Mouse (Mus musculus) ovary, postnatal 36 days (tissue): ENCODE data around the gene Tnfsf10.

Experiments
- DNase-seq: peaks from one replicate; pipeline ENCODE4 v3.0.0; 2022; ENCODE audit warnings: low spot score, mixed read lengths

The Tnfsf10 gene

GRCm38 (mm10) chr3:27306815-27307214 is 10.0 kb upstream of the Tnfsf10 start:
- DNase-seq = no peak

GRCm38 (mm10) chr3:27310973-27311372 is 5.9 kb upstream of the Tnfsf10 start:
- DNase-seq = no peak

GRCm38 (mm10) chr3:27311475-27311874 is 5.4 kb upstream of the Tnfsf10 start:
- DNase-seq = no peak

GRCm38 (mm10) chr3:27314506-27315164 is 2.2 kb upstream of the Tnfsf10 start:
- DNase-seq = no peak

GRCm38 (mm10) chr3:27317288-27318024 is 628 bp downstream of the Tnfsf10 start:
- no peak for DNase-seq

GRCm38 (mm10) chr3:27319650-27320049 is 2.8 kb downstream of the Tnfsf10 start:
- no peak for DNase-seq

GRCm38 (mm10) chr3:27320613-27321495 is 4.0 kb downstream of the Tnfsf10 start:
- no peak for DNase-seq

- no peak for DNase-seq
Observed at GRCm38 (mm10) chr3:27322591-27322990, 5.8 kb downstream of the Tnfsf10 start.

- DNase-seq = no peak
Observed at GRCm38 (mm10) chr3:27323551-27323950, 6.7 kb downstream of the Tnfsf10 start.

- DNase-seq = no peak
Observed at GRCm38 (mm10) chr3:27326633-27327191, 9.9 kb downstream of the Tnfsf10 start.

GRCm38 (mm10) chr3:27330706-27331105 is 13.9 kb downstream of the Tnfsf10 start:
- no peak for DNase-seq

- peak; percentile 14 for DNase-seq
Observed at GRCm38 (mm10) chr3:27338437-27338836, 21.6 kb downstream of the Tnfsf10 start.

- DNase-seq = no peak
Observed at GRCm38 (mm10) chr3:27338887-27339286, 22.1 kb downstream of the Tnfsf10 start.

- DNase-seq = no peak
Observed at GRCm38 (mm10) chr3:27340757-27341156, 23.9 kb downstream of the Tnfsf10 start.

- no peak for DNase-seq
Observed at GRCm38 (mm10) chr3:27342462-27342861, 25.6 kb downstream of the Tnfsf10 start.

GRCm38 (mm10) chr3:27345526-27345925 is 28.7 kb downstream of the Tnfsf10 start:
- peak; percentile 23 for DNase-seq

- DNase-seq = no peak
Observed at GRCm38 (mm10) chr3:27348462-27348861, 31.6 kb downstream of the Tnfsf10 start.

- no peak for DNase-seq
Observed at GRCm38 (mm10) chr3:27351105-27351504, 34.3 kb downstream of the Tnfsf10 start.

GRCm38 (mm10) chr3:27359100-27359720 is 42.4 kb downstream of the Tnfsf10 start:
- no peak for DNase-seq

- DNase-seq = peak; percentile 51
Observed at GRCm38 (mm10) chr3:27370125-27370524, 53.3 kb downstream of the Tnfsf10 start.

GRCm38 (mm10) chr3:27370582-27371275 is 53.9 kb downstream of the Tnfsf10 start:
- no peak for DNase-seq
